Mouse (Mus musculus) adrenal gland (tissue): Measurements from ENCODE around the gene Nfxl1.
"Not testable (repeated sequence)": the region's sequence is repeated elsewhere in the genome, so short reads cannot be mapped to it uniquely, and the experiment has no call there.

Experiments used
- intact Hi-C: fragments of 180-260 bp; cut with DNase I; formaldehyde crosslinking; loops from one replicate; pipeline ENCODE4 v1.15.1; 2025
- long read RNA-seq, 2 experiments: library from polyadenylated mRNA; unstranded; transcript quantifications; one replicate each; pipeline ENCODE4 v2.0.0; 2020; ENCODE audit warnings: borderline replicate concordance in 1 of 2; ENCODE audit not compliant: insufficient replicate concordance in 1 of 2

Gene Nfxl1
- long read RNA-seq, experiment 1, partial matches to known transcripts: 1 of 4 reads
- long read RNA-seq, experiment 1, other reads (novel, unspliced or antisense): 0 of 4 reads
- long read RNA-seq, experiment 2, partial matches to known transcripts: 1 of 2 reads
- long read RNA-seq, experiment 2, other reads (novel, unspliced or antisense): 0 of 2 reads

DNA sequence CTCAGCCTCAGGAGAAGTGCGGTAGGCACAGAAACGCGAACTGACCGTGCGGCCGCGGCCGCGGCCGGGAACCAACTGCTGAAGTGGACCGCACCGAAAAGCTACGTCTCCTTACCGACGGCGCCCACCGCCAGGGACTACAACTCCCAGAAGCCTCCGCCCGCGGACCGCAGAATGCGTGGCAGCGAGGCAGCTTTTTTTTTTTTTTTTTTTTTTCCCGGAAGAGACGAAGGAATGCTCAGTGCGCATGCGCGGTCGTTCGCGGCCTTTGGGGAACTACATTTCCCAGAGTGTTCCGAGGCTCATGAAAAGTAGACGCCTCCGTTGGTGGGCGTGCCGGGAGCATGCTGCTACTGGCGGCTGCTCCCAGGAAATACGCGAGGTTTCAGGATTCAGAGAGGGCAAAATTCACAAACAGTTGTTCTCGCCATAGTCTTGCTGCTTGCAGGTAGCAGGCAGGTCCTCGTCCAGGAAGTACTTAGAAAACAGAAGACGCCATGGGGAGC, at the start of gene Nfxl1:
Nfxl1 (minus strand) TSS at position 141 of the 506 bp plus-strand sequence.
- intact Hi-C loops: no loop called here

DNA sequence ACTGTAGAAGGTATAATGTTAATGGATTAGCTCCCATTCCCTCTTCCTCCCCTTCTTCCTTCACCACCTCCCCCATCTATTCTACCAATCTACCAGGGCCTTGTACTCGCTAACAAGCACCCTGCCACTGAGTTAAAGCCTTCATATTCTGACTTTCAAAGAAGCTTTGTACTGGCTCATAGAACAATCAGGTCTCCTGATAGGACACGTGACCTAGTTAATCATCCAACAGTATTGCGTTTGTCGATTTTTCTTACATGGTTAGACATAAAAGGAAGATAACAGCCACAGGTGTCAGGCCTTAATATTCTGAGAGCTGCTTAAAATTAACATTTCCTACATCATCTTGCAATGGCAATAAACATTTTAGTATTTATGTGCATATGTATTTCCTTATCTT, 43.7 kb upstream of the Nfxl1 start:
- intact Hi-C loops: loop anchor here (10.0 kb wide), 1 partner anchor 248 kb away; no protein-coding TSS in a partner anchor

DNA sequence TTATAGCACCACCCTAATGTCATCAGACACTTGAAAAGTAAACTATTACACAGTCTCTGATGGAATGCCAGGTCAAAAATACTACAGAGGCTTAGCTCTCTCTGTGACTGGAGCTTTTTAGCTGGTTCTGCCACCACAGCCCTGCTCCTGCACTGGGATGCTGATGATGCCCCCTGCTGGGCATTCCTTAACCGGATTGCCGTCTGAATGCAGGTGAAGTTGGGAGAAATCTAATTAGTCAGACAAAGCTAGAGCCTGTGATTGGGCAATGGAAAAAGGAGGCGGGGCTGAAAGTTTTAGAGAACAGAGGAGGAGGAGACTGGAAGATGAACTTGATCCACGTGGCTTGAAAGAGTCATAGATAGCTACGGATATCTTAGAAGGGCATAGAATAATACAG, 41.5 kb upstream of the Nfxl1 start:
- intact Hi-C loops: loop anchor here (10.0 kb wide), 1 partner anchor 246 kb away; no protein-coding TSS in a partner anchor

DNA sequence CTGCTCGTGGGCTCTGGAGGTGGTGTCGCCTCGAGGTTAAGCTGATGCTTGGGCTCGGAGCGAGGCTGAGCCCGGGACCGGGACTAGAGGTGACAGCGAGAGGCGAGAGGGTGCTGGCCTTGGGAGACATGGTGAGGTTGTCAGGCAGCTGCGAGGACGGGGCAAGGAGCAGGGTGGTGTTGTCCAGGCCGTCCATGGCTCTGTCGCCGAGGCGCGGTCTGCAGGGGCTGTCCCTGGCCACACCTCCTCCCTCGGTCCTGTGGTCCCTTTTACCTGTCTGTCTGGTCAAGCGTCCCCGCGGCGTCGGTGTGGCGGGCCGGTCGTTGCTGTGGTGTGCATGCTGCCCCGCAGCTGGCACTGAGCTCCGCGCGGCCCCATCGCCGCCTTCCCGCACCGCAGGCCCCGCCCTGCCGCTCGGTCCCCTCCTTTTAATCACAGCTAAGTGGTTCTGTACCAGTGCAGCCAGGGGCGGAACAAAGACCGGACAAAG, 27.8 kb upstream of the Nfxl1 start, which contains the start of gene Gm5868:
Gm5868 (minus strand) TSS at position 360 of the 490 bp plus-strand sequence.
- intact Hi-C loops: no loop called here

DNA sequence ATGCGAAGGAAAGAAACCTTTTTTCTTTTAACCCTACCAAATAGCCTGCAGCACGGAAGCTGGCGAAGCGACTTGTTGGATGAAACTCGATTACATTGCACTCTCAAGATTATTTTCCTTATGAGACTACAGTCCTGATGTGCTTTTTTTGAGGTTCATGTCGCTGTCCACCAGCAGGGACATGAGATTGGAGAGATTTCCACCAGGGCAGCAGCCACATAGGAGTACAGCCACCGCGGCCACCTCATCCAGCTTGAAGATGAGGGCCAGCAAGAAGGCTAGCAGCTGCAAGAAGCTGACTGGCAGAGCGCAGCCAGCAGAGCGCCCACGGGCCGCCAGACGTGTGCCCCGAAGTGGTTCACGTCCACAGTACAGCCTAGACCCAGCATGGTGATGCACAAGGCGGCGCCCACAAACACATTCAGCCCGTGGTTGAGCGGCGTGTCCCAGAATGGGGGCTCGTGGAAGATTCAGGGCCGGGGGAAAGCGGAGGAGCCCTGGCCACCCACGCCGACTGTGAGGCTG, 27.2 kb upstream of the Nfxl1 start:
- intact Hi-C loops: not testable (repeated sequence)

DNA sequence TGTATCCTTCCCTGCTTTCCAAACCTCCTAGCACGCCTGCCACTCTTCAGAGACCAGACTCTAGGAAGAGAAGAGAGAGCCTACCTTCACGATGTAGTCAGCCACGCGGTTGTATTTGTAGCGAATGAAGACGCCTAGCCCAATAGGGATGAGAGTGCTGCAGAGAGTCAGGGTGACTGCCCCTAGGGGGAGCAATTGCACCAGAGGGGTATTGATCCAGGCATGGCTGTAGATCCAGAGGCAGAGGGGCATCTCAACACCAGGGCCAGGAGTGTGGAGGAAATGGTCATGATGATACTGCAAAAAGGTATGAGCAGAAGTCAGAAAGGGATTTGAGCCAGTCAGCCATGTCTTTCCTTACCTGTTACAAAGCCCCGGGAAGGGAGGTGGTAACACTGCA, 26.6 kb upstream of the Nfxl1 start:
- intact Hi-C loops: not testable (repeated sequence)

DNA sequence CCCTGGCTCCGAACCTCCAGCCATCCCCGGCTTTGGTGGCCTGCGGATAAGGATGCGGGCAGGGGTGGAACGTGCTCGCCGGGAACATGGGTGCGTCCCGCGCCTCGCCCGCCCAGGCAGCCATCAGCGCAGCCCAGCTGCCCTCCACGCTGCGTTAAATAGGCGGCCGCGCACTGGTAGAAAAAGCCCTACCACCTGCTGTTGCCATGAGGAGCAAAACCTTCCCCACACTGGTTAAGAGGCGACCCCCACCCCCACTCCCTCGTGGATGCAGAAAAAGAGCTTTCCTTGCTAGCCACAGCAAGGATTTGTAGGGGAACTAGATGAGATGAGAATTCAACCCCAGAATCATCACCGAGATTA, 21.5 kb upstream of the Nfxl1 start, which contains the start of gene Zar1:
Zar1 (minus strand) TSS at position 285 of the 363 bp plus-strand sequence.
- intact Hi-C loops: not testable (repeated sequence)

DNA sequence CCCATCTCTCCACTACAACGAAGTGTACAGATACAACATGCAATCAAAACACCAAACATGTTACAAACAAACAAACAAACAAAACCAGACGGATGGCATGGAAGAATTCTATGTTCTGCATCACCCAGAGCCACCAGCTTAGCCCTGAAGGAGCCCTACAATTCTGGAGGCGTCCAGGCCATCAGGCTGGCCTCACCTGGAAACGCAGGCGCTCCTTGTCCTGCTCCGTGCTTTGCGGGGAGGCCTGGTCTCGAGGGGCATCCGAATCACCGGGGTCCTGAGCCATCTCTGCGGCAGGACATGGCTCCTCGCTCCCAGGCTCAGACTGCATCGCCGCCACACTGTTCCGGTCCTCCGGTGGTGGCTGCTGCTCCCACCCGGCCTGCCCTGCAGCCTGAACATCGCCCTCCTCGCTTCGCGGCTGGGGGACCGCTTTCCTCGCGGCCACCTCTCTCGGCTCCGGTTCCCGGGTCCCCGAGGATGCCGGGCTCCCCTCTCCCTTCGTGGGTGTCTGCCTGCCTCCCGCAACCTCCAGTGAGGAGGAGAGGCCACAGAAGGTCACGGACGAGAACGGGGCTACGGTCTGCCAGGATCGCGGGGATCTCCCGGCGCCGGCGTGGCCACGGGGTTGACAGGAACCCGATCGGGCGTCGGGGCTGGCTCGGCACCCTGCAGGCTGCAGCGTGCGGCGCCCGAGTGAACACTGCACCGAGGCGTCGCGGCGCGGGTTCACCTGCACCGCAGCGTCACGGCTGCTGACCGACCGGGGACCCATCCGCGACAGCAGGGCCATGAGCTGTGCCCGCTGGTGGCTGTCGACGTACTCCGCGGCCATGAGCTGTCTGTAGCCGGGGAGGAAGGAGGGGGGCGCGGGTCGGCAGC, 20.8 kb upstream of the Nfxl1 start:
- intact Hi-C loops: not testable (repeated sequence)

DNA sequence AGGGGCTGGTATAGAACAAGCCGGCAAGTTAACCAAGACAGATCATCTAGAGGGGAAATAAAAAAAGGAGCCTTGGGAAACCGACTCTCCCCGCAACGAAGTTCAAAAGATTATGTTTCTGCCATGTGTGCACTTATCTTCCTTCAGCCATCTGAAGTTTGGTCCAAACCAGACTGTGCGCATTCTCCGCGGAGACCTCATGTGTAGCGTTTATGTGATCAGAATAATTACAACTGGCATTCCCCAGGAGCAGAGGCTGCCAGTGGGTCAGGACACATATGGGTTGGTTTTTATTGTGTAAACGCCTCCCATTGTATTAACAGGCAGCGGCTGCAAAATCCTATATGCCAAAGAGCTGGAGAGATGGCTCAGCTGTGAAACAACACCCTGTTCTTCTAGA, 20.1 kb upstream of the Nfxl1 start:
- intact Hi-C loops: not testable (repeated sequence)

DNA sequence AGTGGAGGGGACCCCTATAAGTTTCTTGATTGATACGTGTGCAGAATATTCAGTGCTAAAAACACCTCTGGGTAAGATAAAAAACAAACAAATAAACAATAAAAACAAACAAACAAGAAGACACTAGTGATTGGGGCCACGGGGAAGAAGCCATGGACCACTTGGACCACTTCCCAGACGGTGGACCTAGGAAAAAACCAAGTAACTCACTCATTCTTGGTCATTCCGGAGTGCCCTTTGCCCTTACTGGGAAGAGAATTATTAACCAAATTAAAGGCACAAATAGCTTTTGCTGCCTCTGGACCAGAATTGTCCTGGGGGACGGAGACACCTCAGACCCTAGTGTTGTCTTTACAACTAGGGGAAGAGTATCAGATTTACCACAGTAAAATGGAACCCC, 6.1 kb upstream of the Nfxl1 start:
- intact Hi-C loops: no loop called here

DNA sequence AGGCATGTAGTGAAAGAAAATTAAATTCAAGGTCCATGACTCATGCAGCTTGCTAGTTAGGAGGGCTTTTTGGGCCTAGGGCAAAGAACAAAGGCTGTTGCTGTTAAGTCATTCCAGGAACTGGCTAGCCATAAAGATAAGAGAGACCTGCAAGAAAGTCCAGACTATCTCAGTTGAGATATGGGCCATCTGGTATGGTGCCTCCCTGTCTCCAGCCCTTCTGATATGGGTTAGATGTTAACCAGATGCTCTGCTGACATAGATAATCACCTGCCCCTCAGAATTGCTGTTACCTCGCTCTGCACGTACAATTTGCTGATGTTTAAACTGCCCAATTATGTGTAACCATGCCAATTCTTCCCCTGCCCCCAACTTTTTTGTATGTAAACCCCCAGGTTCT, 3.7 kb upstream of the Nfxl1 start:
- intact Hi-C loops: not testable (repeated sequence)

DNA sequence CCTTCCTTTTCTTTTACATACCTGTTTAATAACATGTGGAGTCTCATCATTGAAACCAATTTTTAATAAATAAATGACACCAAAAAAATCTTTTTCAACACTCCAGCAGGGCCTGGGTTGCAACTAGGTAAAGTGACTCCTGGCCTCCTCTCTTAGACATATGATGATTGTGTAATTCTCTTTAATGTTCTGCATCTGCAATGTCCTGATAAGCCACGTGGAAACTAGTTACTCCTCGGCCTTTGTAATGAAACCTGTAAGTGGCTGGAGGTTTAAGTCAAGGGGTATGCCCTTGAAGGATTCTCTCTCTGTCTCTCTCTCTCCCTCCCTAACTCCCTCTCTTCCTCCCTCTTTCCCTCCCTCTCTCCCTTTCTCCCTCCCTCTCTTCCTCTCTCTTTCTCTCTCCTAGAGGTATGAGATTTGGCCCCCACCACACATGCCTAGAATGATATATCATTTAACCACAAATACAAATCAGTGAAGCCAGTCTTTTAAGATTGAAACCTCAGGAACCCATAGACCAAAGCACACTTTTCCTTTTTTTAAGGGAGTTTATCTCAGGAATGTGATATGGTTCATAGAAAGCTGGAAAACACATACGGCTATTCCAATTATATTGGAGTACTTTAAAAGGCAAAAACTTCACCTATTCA, 1.6 kb upstream of the Nfxl1 start:
- intact Hi-C loops: no loop called here

DNA sequence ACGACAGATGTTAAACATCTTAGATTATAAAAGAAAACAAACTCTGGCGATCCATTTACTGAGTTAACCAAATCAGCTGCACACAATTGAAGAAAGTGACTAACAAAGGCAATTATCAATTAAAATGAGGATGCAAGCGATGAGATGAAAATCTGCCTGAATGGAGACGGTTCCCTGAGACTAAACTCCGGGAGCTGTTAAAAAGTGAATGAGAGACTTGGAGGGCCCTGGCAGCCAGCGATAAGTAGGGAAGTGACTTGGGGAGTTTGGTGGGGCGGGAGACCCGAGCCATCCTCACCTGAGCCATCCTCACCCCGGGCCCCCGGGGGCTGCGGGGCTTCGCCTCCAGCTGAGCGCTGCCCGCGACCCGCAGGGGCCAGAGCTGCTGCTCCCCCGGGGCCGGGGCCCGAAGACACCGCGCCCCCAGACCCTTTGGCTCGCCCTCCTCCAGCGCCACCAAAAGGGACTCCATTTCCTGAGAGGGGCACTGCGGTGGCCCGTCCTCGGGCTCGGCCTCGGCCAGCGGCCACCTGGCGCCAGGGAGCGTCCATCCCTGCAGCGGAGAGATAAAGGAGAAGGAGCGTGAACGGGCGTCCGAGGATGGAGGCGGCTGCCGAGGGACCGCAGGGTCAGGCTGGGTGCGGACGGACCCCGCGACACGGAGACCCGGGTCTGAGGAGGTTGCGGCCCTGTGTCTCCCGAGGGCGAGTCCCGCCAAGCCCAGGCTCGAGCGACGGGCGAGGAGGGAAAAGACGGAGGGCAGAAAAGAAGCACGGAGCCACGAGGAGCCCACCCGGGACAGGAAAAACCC, 563 bp downstream of the Nfxl1 start:
- intact Hi-C loops: no loop called here

DNA sequence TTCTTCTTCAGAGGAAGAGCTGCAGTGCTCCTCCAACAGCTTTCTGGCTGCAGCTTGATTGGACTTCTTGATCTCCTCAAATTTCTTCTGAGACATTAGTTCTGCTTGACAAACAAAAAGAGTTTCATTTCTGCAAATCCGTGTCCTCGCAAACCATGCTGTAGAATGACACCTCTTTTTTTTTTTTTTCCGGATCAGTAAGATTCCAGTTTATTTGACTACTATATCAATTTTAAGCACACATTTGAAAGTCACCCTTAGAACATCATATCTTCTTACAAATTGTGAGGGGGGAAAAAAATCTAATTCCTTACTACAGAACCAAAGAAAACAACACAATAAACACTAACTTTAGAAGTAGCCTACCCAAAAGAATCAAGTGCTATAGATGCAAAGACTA, 3.2 kb downstream of the Nfxl1 start:
- intact Hi-C loops: no loop called here

DNA sequence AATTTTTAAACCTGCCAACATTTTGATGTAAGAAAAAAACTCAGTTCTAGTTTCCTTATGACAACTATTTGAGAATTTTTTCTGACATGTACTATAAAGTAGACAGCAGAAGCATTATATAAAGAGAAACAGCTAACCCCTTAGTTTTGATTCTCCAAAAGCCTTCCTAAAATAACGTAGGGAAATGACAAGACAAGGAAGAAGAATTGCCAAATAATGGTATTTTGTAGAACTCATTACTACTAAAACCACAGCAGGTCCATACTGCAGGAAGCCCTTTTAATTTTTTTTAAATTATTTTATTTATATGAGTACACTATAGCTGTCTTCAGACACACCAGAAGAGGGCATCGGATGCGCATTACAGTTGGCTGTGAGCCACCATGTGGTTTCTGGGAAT, 8.3 kb downstream of the Nfxl1 start:
- intact Hi-C loops: no loop called here

DNA sequence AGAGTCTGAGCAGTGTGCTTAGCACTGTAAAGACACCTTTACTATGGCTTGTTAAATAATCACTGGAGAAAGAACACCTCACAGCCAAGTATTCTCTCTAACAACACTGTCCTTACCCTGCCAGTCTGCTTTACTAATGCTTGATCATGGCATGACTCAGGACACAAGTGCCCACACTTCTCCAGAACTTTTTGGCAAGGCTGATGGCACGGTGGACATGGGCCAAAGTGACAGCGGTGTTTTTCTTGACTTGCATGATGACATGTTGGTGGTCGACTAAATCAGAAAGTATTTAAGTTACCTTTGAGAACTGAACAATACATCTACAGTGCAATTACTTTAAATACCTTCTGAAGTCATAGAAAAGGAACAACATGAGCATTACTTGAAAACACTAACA, 30.6 kb downstream of the Nfxl1 start:
- intact Hi-C loops: no loop called here

DNA sequence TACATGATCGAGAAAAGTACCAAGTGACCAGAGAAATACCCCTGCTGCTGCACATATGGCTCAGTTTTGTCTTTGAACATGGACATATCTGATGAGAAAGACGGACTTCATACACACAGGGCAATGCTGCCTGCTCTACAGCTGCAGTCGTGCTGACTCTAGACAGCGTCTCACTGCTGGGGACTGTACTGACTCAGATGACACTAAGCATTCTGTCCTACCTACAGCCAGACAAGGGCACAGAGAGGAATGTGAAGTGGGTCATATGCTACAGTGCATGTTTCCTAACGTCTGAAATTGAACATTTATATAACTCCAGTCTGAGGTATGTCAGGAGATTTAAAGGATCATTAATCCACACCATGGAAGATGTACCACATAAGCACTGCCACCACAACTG, 45.7 kb downstream of the Nfxl1 start:
- intact Hi-C loops: no loop called here

DNA sequence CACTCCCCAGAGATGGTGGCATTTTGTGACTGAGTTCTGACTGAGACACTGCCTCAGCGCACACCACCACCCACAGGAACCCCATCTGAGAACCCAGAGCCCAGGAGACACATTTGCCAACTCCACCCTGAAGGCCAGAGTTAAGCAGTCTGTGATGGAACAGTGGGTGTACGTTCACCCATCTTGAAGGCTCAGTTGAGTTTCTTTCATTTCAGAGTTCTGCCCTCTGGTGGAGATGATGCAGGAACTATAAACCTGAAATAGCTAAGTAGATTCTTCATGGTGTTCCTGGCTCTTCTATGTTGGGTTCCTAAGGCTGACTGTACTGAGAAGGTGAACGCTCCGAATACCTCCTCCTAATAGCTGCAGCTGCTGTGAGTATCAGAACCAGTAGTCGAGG, 53.7 kb downstream of the Nfxl1 start:
- intact Hi-C loops: loop anchor here (2.0 kb wide), 1 partner anchor 155 kb away; no protein-coding TSS in a partner anchor

DNA sequence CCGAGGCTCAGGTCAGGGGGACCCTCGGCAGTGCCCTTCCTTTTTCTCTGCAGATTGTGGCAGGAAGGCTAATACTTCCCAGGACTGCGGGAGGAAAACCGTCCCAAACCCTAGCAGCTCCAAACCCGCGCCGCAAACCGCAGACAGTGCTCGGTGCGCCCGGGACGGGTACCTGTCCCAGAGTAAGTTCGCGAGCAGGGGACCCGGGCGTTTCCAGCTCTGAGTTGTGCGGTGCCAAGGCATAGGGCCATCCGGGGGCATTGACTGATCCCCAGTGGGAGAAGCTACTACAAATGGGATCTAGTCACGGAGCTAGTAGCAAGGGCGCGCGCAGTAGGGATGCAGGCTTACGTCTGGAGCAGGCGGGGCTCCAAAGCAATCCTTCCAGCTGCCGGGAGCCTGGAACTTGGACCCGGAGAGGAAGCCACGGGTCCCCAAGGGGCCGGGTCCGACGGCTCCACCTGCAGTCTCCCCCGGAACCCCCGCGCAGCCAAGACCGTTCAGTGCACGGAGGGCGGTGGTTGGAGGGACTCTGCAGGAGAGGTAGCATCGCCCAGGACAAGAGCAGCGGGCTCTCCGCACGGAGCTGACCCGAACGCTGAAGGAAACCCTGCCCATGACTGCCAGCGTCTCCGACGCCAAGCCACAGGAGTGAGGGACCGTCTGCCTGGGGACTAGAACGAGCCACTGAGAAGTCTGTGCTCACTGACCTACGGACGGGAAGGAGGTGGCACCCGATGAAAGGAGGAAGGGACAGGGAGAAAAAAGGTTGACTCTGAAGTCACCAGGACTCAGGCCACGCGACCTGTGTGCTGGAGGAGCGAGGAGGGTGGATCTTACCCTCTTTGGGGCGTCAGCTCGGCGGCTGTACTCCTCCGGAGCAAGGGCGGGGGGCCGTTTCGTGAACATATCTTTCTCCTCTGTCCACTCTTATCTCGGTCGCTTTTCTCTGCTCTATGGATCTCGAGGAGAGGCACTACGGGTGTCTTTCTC, 55.7 kb downstream of the Nfxl1 start, which contains the start of gene Corin:
Corin (minus strand) TSS at position 943 of the 993 bp plus-strand sequence.
- intact Hi-C loops: loop anchor here (2.0 kb wide), 1 partner anchor 153 kb away; no protein-coding TSS in a partner anchor
